Mouse (Mus musculus) G1E-ER4 (cell line): ENCODE data around the gene Ktn1. TPM values are rescaled to one million over a fixed set of nuclear protein-coding genes. Genes with fewer than 3 reads are reported as not detected.

Experiments
- GATA1 ChIP-seq: IDR thresholded peaks from one replicate; pipeline ENCODE4 v1.8.0; 2012; ENCODE audit warnings: low read length, inconsistent platforms
- polyA plus RNA-seq: library from polyadenylated mRNA; stranded (reverse); fragments of >175 nt; gene quantifications from 2 replicates; pipeline ENCODE4 v1.2.3, GENCODE M21; 2012

The Ktn1 gene
- polyA plus RNA-seq, 1 experiment: 4.3 TPM

DNA sequence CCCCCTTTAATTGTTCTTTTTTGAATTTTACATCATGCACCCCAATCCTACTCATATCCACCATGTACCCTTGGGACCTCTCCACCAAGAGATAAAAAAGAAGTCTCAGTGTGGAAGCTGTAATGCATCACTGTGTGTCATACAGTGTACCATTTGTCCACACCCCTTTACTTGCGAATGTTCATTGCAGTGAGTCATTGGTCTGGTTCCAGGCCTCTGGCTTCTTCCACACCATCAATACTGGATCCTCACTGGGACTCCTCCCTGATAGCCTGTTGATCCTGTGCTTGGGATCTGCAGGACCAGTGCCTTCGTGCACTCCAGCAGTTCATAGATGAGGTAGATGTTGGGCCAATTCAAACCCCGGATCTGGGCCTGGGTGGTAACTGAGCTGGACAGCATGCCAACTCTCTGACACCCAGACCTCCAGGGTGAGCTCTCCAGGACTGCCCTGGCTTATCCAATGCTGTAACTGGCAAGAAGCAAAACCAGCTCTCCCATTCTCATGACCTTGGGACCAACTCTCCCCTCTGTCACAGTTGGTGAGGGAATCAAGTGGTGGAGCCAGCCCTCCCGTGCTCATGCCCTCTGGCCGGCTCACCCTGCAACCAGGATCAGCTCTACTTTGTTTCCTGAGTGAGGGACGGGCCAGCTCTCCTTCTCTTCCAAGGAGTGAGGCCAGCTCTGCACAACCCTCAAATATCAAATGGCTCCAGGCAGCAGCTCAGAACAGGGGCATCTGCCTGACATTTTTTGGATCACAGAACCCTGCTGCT is 128.2 kb downstream of the Ktn1 start:
- no peak for TF ChIP-seq GATA1

DNA sequence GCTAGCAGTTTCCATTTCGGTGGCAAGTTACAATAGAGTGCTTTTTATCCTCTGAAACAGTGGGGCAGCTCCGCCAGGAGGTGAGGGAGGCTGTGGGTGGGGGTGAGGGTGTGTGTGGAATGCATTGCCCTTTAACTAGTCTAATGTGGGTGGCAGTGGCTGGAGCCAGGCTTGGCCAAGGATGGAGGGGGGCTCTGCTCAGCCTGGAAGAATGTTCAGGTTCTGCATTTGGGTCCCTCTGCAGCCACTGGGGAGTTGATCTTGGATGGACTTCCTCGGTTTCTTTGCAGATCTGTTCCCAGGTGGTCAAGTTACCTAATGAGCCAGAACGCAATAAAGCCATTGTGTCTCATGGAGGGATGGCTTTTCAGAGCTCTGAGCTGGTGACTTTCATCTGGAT is 137.9 kb downstream of the Ktn1 start:
- TF ChIP-seq GATA1: no peak

Other genes starting within 250 kb of the Ktn1 start
- gene Dlgap5, start 230.0 kb upstream of the Ktn1 start, polyA plus RNA-seq: 4.0 and 31.8 TPM in 2 replicates
- 25.3 and 30.2 TPM in 2 replicates for gene Fbxo34, start 198.0 kb upstream of the Ktn1 start, polyA plus RNA-seq
- 2.0 and 2.9 TPM in 2 replicates for gene Atg14, start 77.8 kb upstream of the Ktn1 start, polyA plus RNA-seq